Mouse (Mus musculus) layer of hippocampus, adult 9-10 months (tissue): Measurements from ENCODE around the gene 2410004B18Rik.
"Not testable (repeated sequence)": the region's sequence is repeated elsewhere in the genome, so short reads cannot be mapped to it uniquely, and the experiment has no call there.

ENCODE experiments used
- DNase-seq: peaks from one replicate; pipeline ENCODE4 v3.0.0; 2022; ENCODE audit warnings: low spot score

2410004B18Rik gene

DNA sequence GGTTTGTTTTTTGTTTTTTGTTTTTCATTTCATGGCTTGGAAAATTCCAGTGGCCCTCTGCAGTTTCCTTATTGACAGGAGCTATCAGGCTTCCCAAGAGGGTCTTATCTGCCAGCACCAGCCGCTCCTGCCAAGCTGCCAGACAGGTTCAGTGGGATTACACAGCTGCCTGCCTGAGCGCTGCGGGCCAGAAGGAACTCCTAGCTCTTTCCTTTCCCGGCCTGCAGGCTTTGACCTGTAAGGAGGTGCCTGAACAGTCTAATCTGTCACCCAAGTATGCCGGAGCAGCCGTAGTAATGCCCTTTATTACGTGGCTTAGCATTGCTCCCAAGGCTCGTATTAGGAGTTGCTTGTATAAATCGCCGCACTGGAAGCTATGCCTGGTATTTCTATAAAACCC, 26.7 kb downstream of the 2410004B18Rik start:
- DNase-seq, result no peak

DNA sequence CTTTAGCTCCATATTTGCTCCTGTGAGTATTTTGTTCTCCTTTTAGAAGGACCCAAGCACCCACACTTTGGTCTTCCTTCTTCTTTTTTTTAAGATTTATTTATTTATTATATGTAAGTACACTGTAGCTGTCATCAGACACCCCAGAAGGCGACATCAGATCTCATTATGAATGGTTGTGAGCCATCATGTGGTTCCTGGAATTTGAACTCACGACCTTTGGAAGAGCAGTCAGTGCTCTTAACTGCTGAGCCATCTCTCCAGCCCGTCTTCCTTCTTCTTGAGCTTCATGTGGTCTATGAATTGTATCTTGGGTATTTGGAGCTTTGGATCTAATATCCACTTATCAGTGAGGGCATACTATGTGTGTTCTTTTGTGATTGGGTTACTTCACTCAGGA, 27.8 kb downstream of the 2410004B18Rik start:
- not testable (repeated sequence) for DNase-seq

DNA sequence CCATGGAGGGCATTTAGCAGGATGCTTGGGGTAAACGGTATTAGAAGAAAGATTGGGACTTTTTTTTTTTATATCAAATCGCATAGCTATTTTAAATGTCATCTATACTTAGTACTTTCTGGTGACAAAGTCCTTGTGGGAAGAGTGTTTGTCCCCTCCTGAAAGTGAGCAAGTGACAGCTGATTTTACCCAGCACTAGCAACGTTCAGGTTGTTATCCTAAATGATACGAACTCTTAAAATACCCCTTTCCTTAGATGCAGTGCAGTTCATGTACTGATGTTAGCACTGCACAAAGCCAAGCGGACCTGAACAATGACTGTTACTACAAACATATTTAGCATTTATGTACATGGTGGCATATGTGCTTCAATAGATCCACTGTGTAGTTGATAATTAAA, 29.0 kb downstream of the 2410004B18Rik start:
- no peak for DNase-seq

DNA sequence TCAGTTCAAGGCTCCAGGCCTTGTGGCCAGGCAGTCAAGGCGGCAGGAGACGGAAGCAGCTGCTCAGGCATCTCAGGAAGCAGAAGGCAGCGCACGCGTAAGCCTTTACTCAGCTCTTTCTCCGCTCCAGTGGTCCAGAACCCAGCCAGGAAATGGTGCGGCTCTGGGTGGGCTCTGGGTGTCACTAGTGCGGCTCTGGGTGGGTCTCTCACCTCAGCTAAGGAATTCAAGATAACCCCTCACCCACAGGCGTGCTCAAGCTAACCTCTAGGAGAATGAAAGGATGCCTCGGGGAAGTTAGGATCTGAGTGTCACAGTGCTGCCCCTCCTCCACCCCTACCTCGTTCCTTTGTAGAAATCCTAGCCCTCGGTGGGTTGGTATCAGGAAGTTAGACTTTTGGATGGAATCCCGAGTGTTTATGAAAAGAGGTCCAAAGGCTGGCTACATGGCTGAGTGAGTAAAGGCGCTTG, 31.3 kb downstream of the 2410004B18Rik start:
- no peak for DNase-seq

DNA sequence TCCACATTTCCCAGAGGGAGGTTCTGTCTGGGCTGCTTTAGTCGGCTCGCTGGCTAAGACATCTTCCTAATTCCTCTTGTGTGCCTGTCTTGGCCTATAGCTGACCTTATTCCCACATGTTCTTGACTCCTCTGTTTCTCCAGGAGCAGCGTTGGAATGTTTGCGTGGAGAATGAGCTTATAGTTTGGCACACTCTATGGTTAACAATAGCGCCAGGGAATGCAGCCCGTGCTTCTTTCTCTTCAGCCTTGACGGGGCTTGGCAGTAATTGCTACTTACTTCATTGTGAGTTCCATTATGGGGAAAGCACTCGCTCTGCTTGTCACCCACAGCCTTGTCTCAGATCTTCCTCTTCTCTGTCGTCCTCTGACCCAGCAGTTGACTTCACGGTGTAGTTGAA, 33.7 kb downstream of the 2410004B18Rik start:
- DNase-seq, result no peak

DNA sequence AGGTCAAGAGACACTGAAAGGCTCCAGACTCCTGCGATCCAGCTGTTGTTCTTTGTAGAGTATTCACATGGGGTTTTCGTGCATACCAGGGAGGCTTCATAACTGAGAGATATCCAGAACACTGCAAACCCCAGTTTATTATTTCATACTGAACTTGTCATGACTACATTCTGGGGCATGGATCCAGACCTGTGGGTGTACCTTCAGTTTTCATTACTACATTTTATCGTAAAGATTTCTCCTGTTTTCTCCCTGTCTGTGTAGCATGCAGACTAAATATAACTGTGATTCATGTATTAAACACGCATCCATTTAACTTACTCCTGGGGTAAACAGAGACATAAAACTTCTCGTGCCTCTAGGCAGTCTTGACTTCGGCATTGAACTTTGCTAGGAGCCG, 37.2 kb downstream of the 2410004B18Rik start:
- DNase-seq, result no peak

- no peak for DNase-seq
These were observed 47.6 kb downstream of the 2410004B18Rik start for GRCm38 (mm10) chr3:145985333-145985925.

- DNase-seq, result no peak
These were observed 48.6 kb downstream of the 2410004B18Rik start for GRCm38 (mm10) chr3:145986317-145987001.

GRCm38 (mm10) chr3:145987268-145987969, 49.6 kb downstream of the 2410004B18Rik start, which contains the start of gene Syde2:
Gene Syde2, plus strand, starts transcription at chr3:145987870.
- DNase-seq, result peak; percentile 16

GRCm38 (mm10) chr3:145987970-145988683, 50.3 kb downstream of the 2410004B18Rik start:
- no peak for DNase-seq

GRCm38 (mm10) chr3:145988684-145989575, 51.1 kb downstream of the 2410004B18Rik start:
- no peak for DNase-seq

- DNase-seq, result no peak
These were observed 51.8 kb downstream of the 2410004B18Rik start for GRCm38 (mm10) chr3:145989576-145990081.

DNA sequence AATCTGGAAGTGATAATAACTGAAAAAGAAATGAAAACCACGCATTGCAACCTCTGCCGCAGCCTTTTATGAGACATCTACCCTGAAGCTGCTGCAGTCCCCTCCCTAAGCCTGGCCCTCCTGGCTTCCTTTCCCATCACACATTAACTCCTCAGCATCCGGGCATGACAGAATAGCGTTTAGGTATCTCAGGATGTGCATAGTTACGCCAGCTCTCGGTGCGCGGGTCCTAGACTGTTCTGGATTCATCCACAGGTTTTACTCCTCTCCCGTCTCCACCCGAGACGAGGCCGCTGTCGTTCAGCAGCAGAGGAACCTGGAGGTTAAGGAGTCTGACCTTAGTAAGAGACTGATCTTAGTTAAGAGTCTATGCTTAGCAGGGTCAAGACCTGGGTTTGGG, 53.3 kb downstream of the 2410004B18Rik start:
- no peak for DNase-seq

DNA sequence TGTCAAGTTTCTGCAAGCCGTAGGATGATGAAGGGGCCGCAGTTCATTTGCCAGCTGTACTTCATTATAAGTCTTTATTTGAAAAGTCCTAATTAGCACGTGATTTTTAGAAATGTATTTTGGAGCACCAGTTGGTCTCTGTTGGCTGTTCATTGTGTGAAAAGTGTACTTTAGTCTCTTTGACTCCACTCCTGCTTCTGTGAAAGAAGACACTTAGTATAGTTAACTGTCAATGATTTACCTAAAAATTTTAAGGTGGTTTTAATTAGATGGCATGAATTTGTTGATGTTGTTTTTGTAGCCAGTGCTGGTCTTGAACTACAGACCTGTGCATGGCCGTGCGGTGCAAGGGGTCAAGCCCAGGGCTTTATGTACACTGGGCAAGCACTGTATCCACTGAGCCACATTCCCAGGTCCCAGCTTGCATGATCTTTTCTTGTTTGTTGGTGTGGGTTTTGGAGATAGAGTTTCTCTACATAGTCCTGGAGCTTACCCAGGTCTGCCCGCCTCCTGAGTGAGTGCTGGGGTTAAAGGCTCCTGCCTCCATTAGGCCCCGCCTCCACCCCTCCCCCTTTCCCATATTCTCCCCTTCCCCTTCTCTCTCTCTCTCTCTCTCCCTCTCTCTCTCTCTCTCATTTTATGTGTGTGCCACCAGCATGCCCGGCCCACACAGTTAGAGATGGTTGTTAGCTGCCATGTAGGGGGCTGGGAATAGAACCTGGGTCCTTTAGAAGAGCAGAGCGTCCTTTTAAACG, 54.3 kb downstream of the 2410004B18Rik start:
- no peak for DNase-seq

- no peak for DNase-seq
These were observed 55.0 kb downstream of the 2410004B18Rik start for GRCm38 (mm10) chr3:145992796-145993195.

- no peak for DNase-seq
These were observed 55.8 kb downstream of the 2410004B18Rik start for GRCm38 (mm10) chr3:145993481-145994201.
